Mouse (Mus musculus) embryonic facial prominence, embryonic 10.5 days (tissue): ENCODE measurements at regions not wholly inside any gene's neighbourhood (a gene's known extent, or its start where the extent isn't known, plus 50 kb on each side); places are given as distances from the start of the nearest gene placed in this dataset.

Experiments
- DNase-seq: peaks from one replicate; pipeline ENCODE4 v3.0.0-alpha.2; 2017; ENCODE audit warnings: low spot score
- H3K27ac ChIP-seq: fragments of 300-500 bp; sonication (generic); replicated peaks from 2 replicates; pipeline ENCODE4 v1.5.1; 2016; ENCODE audit warnings: mild to moderate bottlenecking
- H3K27me3 ChIP-seq: fragments of 300-500 bp; sonication (generic); replicated peaks from 2 replicates; pipeline ENCODE4 v1.6.1; 2016; ENCODE audit warnings: low read depth, mild to moderate bottlenecking; ENCODE audit not compliant: poor library complexity, severe bottlenecking
- H3K36me3 ChIP-seq: fragments of 300-500 bp; sonication (generic); replicated peaks from 2 replicates; pipeline ENCODE4 v1.6.1; 2016; ENCODE audit warnings: mild to moderate bottlenecking, moderate library complexity
- H3K4me1 ChIP-seq: fragments of 300-500 bp; sonication (generic); 2 replicates; pipeline ENCODE4 v1.6.1; 2016
- H3K4me3 ChIP-seq: fragments of 300-500 bp; sonication (generic); 2 replicates; pipeline ENCODE4 v1.5.1; 2016; ENCODE audit warnings: mild to moderate bottlenecking, moderate library complexity
- H3K9me3 ChIP-seq: fragments of 300-500 bp; sonication (generic); 2 replicates; pipeline ENCODE4 v1.6.1; 2016; ENCODE audit warnings: mild to moderate bottlenecking
- WGBS: fragments of 180-500 bp; shearing (Covaris S2); methylation state at CpG from one replicate; pipeline ENCODE4 v1.1.7; 2016; 5-methylcytosine and 5-hydroxymethylcytosine counted together

DNA sequence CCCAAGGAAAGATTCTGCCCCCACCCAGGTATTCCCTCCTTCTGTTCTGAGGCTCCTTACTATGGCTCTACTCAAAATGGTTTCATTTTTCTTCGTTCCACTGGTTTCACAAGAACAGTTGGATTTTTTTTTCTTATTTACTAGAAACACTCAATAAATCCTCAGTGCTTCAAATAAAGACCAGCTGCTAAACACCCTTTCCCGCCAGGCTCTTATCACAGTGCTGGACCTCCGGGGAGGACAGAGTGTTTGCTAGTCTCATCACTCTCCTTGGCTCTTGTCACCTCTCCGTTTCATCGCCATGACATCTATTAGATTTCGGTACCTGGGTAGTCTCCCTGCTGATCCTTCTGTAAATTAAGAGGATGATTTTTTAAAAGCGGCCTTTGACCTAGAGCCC lies 293.7 kb downstream of the Gm9195 start:
- Histone ChIP-seq H3K27me3 (no peaks in the 10 kb centered on the region), H3K9me3 (no peaks in the 10 kb centered on the region), H3K27ac (no peak overlapping the region), H3K4me3 (no peak overlapping the region), H3K4me1 (no peaks in the 10 kb centered on the region), H3K36me3 (no peaks in the 10 kb centered on the region)
- DNase-seq = no peak
- WGBS = 62% methylated on average over 7 of the region's 7 CpGs

DNA sequence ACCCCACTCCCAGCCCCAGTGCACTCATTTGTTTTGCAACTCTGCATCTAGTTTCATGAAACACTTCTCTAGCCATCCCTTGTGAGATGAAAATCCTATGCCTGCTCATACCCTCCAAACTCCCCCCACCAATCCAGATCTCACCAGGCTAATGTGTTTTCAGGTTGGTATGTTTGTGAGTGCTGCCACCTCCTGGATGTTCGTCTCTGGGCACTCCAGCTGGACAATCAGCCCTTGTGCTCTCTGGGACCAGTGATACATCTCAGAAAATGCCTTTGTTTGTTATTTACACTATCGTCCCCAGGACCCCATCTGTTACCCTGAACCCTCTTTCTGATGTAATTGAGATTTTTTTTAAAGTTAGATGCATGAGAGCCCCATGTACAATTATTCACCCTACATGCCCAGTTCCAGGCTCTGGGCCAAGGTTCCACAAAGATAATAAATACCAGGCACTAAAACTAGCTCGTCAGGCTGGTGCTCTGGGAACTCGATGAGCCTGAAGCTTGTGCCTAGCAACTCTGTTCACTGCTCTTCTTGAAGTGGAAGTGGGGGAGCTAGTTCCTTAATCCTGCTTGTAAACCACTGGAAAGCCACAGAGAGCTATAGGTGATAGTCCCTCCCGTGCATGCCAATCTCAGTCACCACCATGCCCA lies 304.2 kb downstream of the Gm9195 start:
- peak; percentile 55 for DNase-seq
- Histone ChIP-seq H3K27me3 (no peaks in the 10 kb centered on the region), H3K9me3 (no peaks in the 10 kb centered on the region), H3K4me1 (0 out of 2 replicates have a peak, but pooled peaks cover 3% of the 10 kb centered on the region), H3K4me3 (no peak overlapping the region), H3K36me3 (no peaks in the 10 kb centered on the region), H3K27ac (no peak overlapping the region)
- WGBS = 40% methylated on average over 5 of the region's 5 CpGs

DNA sequence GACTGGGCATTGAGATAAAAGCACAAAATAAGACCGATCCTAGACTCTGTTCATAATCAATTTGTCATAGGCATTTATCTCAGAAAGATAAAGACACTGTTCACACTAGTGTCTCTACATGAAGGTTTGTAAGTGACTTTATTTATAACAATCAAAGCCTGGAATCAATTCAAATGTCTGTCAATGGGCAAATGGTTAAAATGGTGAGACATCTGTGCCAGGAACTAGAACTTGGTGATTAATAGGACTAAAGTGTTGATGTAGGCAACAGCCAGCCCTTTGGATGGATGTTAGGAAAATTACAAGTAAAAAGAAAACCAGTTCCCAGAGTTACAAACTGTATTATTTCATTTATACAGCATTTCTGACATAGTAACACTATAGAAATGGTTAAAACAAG lies 315.9 kb downstream of the Gm9195 start:
- no peak overlapping the region for H3K4me3 ChIP-seq
- DNase-seq = no peak
- H3K9me3 ChIP-seq = no peaks in the 10 kb centered on the region
- H3K27me3 ChIP-seq = no peaks in the 10 kb centered on the region
- H3K4me1 ChIP-seq = no peaks in the 10 kb centered on the region
- 90% methylated on average over 1 of the region's 1 CpGs for WGBS
- no peak overlapping the region for H3K27ac ChIP-seq
- no peaks in the 10 kb centered on the region for H3K36me3 ChIP-seq

DNA sequence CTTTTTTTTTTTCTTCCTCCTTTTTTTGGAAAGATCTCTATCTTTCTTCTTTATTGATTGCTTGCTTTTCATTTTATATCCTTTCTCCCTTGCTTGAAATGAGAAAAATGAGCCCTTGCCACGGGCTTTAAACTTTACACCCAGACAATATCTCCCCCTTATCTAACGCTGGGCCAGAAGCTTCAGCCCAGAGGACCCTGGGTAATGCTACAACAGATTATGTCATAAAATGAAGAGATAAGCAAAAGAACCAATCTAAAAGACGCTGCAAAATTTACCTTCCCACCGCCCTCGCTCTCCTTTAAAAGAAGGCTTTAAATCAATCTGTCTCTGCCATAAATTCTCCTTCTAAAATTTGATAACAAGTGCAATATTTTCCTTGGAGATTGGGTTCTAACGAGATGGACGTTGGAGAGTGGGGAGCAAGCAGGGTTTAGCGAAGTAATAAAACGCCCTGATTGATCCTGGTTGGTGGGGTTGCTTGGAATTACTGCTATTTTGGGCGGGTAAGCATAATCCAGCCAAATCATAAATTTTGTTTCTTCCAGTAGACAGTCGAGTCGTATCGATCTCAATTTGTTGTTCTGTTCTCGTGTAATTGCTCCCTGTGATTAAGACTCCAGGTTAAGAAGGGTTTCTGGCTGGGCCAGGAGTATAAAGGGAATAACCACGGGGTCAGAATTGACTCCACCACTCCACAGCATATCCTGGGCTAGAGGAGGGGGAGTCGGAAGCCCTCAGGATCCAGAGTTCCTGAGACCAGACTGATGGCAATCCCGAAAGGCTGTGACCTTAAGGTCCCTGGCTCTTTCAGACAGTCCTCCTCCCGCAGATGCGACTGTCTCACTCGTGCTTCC lies 318.9 kb downstream of the Gm9195 start:
- Histone ChIP-seq H3K27me3 (no peaks in the 10 kb centered on the region), H3K9me3 (no peaks in the 10 kb centered on the region), H3K36me3 (no peaks in the 10 kb centered on the region), H3K27ac (no peak overlapping the region), H3K4me1 (0 out of 2 replicates have a peak, but pooled peaks cover 2% of the 10 kb centered on the region), H3K4me3 (no peak overlapping the region)
- no peak for DNase-seq
- 79% methylated on average over 20 of the region's 20 CpGs for WGBS

DNA sequence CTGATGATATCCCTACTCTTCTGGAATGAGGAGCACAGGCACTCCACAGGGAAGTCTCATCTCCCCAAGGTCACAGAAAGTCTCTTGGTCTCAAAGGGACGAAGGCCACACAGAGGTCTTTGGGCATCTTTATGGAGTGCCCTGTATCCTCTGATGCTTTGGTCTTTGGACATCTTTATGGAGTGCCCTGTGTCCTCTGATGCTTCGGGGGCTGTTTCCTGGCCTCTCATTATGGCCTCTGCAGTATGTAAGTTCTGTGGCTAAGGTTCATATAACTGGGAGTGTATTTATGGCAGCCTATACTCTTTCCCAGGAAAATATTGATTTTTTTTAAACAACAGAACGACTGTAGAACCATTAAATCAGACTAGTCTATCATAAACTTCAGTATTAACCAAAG lies 319.9 kb downstream of the Gm9195 start:
- H3K36me3 ChIP-seq = no peaks in the 10 kb centered on the region
- no peak for DNase-seq
- H3K4me1 ChIP-seq = peaks cover 12% of the 10 kb centered on the region
- WGBS = 75% methylated on average over 3 of the region's 3 CpGs
- H3K4me3 ChIP-seq = no peak overlapping the region
- H3K27ac ChIP-seq = no peak overlapping the region
- no peaks in the 10 kb centered on the region for H3K9me3 ChIP-seq
- H3K27me3 ChIP-seq = no peaks in the 10 kb centered on the region

DNA sequence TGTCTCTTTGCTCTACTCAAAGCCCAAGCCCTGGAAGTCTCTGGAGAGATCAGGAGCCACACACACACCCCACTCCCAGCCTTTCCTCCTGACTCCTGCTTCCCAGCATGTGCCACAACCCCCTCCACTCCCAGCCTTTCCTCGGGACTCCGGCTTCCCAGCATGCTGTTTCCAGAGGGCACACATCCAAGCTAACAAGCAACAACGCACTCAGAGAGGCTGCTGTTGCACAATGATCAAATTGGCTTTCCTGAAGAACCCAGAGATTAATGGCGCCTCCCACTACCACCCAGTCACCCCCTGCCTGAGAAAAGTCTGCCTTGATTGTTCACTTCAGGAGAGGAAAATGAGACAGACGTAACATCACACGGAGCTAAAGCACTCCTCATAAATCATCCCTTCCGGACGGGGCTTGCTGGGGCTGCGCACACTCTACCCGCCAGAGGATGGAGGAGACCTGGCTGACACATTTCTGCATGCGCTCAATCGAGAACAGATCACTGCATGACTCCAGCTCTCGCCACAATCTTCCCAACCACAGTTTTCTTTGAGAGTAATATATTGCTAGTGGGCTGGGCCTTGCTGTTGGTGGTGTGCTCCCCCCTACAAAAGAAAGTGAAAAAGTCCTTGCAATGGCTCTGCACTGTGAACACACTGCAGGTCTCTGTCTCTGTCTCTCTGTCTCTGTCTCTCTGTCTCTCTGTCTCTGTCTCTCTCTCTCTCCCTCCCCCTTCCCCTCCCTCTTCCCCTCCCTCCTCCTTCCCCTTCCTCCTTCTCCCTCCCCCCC lies 332.9 kb downstream of the Gm9195 start:
- Histone ChIP-seq H3K4me1 (peaks cover 5% of the 10 kb centered on the region), H3K36me3 (no peaks in the 10 kb centered on the region), H3K4me3 (no peak overlapping the region), H3K27me3 (no peaks in the 10 kb centered on the region), H3K9me3 (no peaks in the 10 kb centered on the region), H3K27ac (no peak overlapping the region; the same call in 1 of the 2 replicates)
- peak; percentile 14 for DNase-seq
- WGBS = 51% methylated on average over 13 of the region's 13 CpGs

DNA sequence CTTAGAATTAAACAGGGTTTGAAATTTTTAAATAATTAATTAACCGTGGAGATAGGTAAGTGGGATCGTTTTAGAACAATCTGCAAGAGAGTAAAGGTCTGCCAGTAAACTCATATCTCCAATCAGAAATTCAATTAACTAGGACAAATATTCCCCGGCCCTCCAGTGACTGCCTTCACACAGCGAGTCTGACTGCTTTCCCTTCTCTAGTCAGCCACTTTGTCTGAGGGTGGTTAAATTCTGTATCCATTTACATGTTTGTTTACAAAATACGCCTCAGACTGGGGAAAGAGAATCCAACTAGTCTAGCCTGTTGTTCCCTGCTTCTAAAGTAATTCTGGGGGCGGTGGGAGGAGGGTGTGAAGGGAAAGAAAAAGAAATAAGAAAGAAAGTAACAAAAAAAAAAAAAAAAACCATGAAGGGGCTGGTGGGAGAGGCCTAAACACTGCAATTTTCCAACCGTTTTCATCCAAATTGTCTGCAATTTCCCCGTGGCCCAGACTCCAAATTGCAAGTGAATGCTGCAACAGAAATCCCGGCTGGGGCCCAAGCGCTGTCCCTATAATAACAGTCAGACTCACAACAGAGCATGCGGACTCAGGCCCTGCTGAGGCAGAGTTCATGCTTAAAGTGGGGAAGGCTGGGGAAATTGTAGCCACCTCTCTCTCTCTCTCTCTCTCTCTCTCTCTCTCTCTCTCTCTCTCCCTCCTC lies 336.3 kb downstream of the Gm9195 start:
- H3K27ac ChIP-seq = peak overlapping the region; percentile 21; the same call in 1 of the 2 replicates
- DNase-seq = peak; percentile 68

DNA sequence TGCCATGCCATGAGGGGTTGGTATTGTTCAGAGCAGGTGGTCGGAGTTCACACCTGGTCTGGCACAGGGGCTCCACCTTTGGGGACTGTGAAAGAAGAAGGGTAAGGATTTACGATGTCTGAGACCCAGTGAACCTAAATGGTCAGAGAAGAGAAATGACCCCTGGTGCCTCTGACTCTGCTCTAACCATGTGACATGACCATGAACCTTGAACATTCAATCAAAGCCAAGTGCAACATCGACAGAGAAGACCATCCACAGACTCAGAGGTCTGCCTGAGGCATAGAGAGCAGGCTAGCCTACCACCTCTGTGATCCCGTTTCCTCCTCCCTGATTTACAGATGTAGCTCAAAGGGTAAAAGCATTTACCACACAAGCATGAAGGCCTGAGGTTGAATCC lies 340.0 kb downstream of the Gm9195 start:
- H3K4me1 ChIP-seq = peaks cover 38% of the 10 kb centered on the region
- H3K36me3 ChIP-seq = no peaks in the 10 kb centered on the region
- H3K4me3 ChIP-seq = no peak overlapping the region
- no peaks in the 10 kb centered on the region for H3K9me3 ChIP-seq
- H3K27ac ChIP-seq = no peak overlapping the region
- DNase-seq = no peak
- H3K27me3 ChIP-seq = no peaks in the 10 kb centered on the region
- WGBS = 78% methylated on average over 4 of the region's 4 CpGs

More for the DNA sequence above, 336.3 kb downstream of the Gm9195 start:
- Histone ChIP-seq H3K9me3 (no peaks in the 10 kb centered on the region), H3K36me3 (no peaks in the 10 kb centered on the region), H3K27me3 (no peaks in the 10 kb centered on the region), H3K4me3 (no peak overlapping the region), H3K4me1 (peaks cover 16% of the 10 kb centered on the region)
- WGBS = 24% methylated on average over 11 of the region's 11 CpGs

DNA sequence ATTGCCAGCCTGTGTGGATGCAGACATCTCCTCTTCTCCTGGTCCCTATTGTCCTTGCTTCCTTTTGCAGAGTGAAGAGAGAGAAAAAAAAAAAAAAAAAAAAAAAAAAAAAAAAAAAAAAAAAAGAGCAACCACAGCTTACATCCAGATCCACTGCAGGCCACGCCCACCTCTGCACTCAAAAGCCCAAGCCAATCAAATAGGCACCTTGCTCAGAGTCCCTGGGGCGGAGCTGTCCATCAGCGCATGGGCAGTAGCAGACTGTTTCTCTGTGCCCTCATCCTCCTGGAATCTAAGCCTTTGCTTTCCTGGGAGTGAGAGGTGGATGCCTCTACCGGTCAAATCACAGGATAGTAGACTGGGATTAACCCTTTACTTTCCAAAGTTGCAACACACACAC lies 342.2 kb downstream of the Gm9195 start:
- 18% methylated on average over 4 of the region's 4 CpGs for WGBS
- peak; percentile 77 for DNase-seq
- H3K4me1 ChIP-seq = peaks cover 41% of the 10 kb centered on the region
- H3K27ac ChIP-seq = no peak overlapping the region
- H3K36me3 ChIP-seq = no peaks in the 10 kb centered on the region
- H3K4me3 ChIP-seq = no peak overlapping the region
- H3K27me3 ChIP-seq = no peaks in the 10 kb centered on the region
- H3K9me3 ChIP-seq = no peaks in the 10 kb centered on the region

DNA sequence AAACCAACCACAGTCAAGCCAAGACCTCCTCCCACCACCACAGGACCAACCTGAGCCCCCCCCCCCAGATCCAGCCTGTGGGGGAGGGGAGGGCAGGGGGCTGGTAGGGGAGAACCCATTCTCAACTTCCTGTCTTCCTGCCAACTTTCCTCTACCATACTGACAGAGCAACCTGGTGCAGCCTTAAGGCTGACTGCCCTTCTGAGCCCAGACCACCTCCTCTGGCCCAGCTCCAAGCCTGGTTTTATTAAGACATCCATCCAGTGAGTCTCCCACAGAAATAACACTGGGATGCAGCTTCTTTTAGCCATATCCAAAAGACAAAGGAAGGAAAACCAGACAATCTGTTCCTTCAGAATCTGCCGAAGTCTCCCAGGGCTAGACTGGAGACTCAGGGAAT lies 342.8 kb downstream of the Gm9195 start:
- H3K27ac ChIP-seq = no peak overlapping the region; the same call in 1 of the 2 replicates
- H3K4me3 ChIP-seq = no peak overlapping the region
- H3K9me3 ChIP-seq = no peaks in the 10 kb centered on the region
- no peaks in the 10 kb centered on the region for H3K36me3 ChIP-seq
- no peaks in the 10 kb centered on the region for H3K27me3 ChIP-seq
- DNase-seq = no peak
- H3K4me1 ChIP-seq = peaks cover 41% of the 10 kb centered on the region
- 80% methylated on average over 1 of the region's 1 CpGs for WGBS

DNA sequence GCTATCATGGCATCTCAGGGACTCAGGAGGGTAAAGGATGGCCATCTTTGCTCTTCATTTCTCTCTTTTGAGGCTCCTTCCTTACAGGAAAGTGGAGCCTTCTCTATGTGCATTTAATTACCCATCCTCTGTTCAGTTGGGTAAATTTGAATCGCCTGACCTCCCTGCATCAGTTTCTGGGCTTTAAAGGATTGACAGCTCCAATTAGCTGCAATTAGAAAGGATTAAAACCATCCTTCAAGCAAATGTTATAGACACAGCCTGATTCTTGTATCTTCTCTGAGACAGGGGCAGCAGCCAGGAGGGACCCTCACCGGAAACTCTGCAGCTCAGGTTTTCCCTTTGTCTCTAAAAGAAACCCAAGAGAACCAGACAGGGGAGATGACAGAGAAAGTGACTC lies 345.3 kb downstream of the Gm9195 start:
- no peaks in the 10 kb centered on the region for H3K36me3 ChIP-seq
- DNase-seq = no peak
- H3K27me3 ChIP-seq = 0 out of 2 replicates have a peak, but pooled peaks cover 6% of the 10 kb centered on the region
- H3K9me3 ChIP-seq = no peaks in the 10 kb centered on the region
- H3K4me1 ChIP-seq = peaks cover 47% of the 10 kb centered on the region
- H3K4me3 ChIP-seq = no peak overlapping the region
- H3K27ac ChIP-seq = peak overlapping the region; percentile 44
- 10% methylated on average over 2 of the region's 2 CpGs for WGBS
